In genomic region chr8:121258126-121258792, GRCm38 (mm10) we compare ENCODE assay signal across 11 mouse cellular contexts.
DNase-seq lines count a peak whose midpoint lies in the region; ATAC-seq and TF ChIP-seq lines count a peak whose summit lies in the region.
"Had no signal": no experiment of that assay in that cellular context is flagged by ENCODE, and none has a peak within 500 bp of the region (broad histone marks: within the 10 kb centered on the region; RNA-seq: fewer than 3 reads in every experiment).

No protein-coding gene starts in this region.

- no peak for DNase-seq in heart, adult 9 months (ENCODE audit: low spot score in 2 of 2)
- no peak for DNase-seq in lung, adult 18-20 months
- DNase-seq in embryonic facial prominence, embryonic 10.5 days (ENCODE audit: low spot score) = no peak
- DNase-seq in spleen, adult 18-20 months = no peak
- DNase-seq in midbrain, embryonic 14.5 days = no peak
- DNase-seq: thymus, adult 18-20 months had no signal

- WGBS in heart, embryonic 13.5 days = 11% methylated on average over 21 of the region's 21 CpGs
- 14% methylated on average over 21 of the region's 21 CpGs for WGBS in lung, embryonic 16.5 days
- WGBS in embryonic facial prominence, embryonic 10.5 days = 51% methylated on average over 21 of the region's 21 CpGs
- WGBS in midbrain, embryonic 14.5 days = 75% methylated on average over 21 of the region's 21 CpGs

- TF ChIP-seq POLR2A in myocyte (IDR thresholded peaks at IDR 0.05; ENCODE audit: insufficient read length, low read depth) = no peak

- H3K4me2 ChIP-seq in heart, embryonic 13.5 days = peak overlapping the region; percentile 29
- 0 out of 2 replicates have a peak overlapping the region, but pooled peaks have one; percentile 13 for H3K4me2 ChIP-seq in lung, embryonic 16.5 days (ENCODE audit: low read depth, low read length)
- H3K4me2 ChIP-seq in myocyte (ENCODE audit: low read depth) = peak overlapping the region; percentile 34
- H3K4me2 ChIP-seq in midbrain, embryonic 14.5 days (ENCODE audit: low read length) = no peak overlapping the region
- H3K4me2 ChIP-seq: hindbrain, embryonic 13.5 days; liver, embryonic 15.5 days had no signal

- H3K36me3 ChIP-seq in heart, embryonic 13.5 days = no peaks in the 10 kb centered on the region
- no peaks in the 10 kb centered on the region for H3K36me3 ChIP-seq in lung, embryonic 16.5 days (ENCODE audit: control insufficient read depth, insufficient read depth, low read length)
- H3K36me3 ChIP-seq in embryonic facial prominence, embryonic 10.5 days (replicated peaks) = no peaks in the 10 kb centered on the region
- no peaks in the 10 kb centered on the region for H3K36me3 ChIP-seq in myocyte (ENCODE audit: control insufficient read depth, insufficient read depth)
- no peaks in the 10 kb centered on the region for H3K36me3 ChIP-seq in midbrain, embryonic 14.5 days (ENCODE audit: control insufficient read depth, insufficient read depth, low read length)
- H3K36me3 ChIP-seq: hindbrain, embryonic 13.5 days; liver, embryonic 15.5 days had no signal

- H3ac ChIP-seq in myocyte (ENCODE audit: control insufficient read depth, insufficient read length) = no peak overlapping the region

- H3K9me3 ChIP-seq in heart, embryonic 13.5 days = no peaks in the 10 kb centered on the region
- no peaks in the 10 kb centered on the region for H3K9me3 ChIP-seq in lung, embryonic 16.5 days (ENCODE audit: control insufficient read depth, low read length)
- H3K9me3 ChIP-seq in embryonic facial prominence, embryonic 10.5 days = no peaks in the 10 kb centered on the region
- no peaks in the 10 kb centered on the region for H3K9me3 ChIP-seq in midbrain, embryonic 14.5 days (ENCODE audit: control insufficient read depth, low read length)
- H3K9me3 ChIP-seq: hindbrain, embryonic 13.5 days; liver, embryonic 15.5 days had no signal

- peak overlapping the region; percentile 52; the same call in 1 of the 2 replicates for H3K9ac ChIP-seq in heart, embryonic 13.5 days
- H3K9ac ChIP-seq in lung, embryonic 16.5 days (ENCODE audit: low read length) = 0 out of 2 replicates have a peak overlapping the region, but pooled peaks have one; percentile 4
- no peak overlapping the region for H3K9ac ChIP-seq in midbrain, embryonic 14.5 days (replicated peaks; ENCODE audit: low read length)
- H3K9ac ChIP-seq: hindbrain, embryonic 13.5 days; liver, embryonic 15.5 days had no signal

- H3K27me3 ChIP-seq in heart, embryonic 13.5 days (replicated peaks) = peaks cover 54% of the 10 kb centered on the region
- peaks cover 13% of the 10 kb centered on the region for H3K27me3 ChIP-seq in lung, embryonic 16.5 days (ENCODE audit: control insufficient read depth, insufficient read depth, low read depth, low read length)
- peaks cover 59% of the 10 kb centered on the region for H3K27me3 ChIP-seq in embryonic facial prominence, embryonic 10.5 days (replicated peaks; ENCODE audit: low read depth, poor library complexity, severe bottlenecking)
- H3K27me3 ChIP-seq in myocyte (ENCODE audit: control insufficient read depth, insufficient read depth, insufficient read length) = peaks cover 5% of the 10 kb centered on the region
- H3K27me3 ChIP-seq in midbrain, embryonic 14.5 days (ENCODE audit: control insufficient read depth, insufficient read depth, low read length) = no peaks in the 10 kb centered on the region

- H3K4me1 ChIP-seq in heart, embryonic 13.5 days = peaks cover 44% of the 10 kb centered on the region
- peaks cover 17% of the 10 kb centered on the region for H3K4me1 ChIP-seq in lung, embryonic 16.5 days (replicated peaks; ENCODE audit: control insufficient read depth, insufficient read depth, low read length)
- peaks cover 62% of the 10 kb centered on the region for H3K4me1 ChIP-seq in embryonic facial prominence, embryonic 10.5 days
- no peaks in the 10 kb centered on the region for H3K4me1 ChIP-seq in midbrain, embryonic 14.5 days (ENCODE audit: control insufficient read depth, insufficient read depth, low read length)

- ATAC-seq in heart, embryonic 13.5 days (ENCODE audit: extremely low read depth, insufficient number of reproducible peaks, low FRiP score, low TSS enrichment) = no peak
- peak; percentile 46; the same call in 1 of the 2 replicates for ATAC-seq in lung, embryonic 16.5 days (ENCODE audit: low read depth)
- no peak for ATAC-seq in midbrain, embryonic 14.5 days (ENCODE audit: low FRiP score, low TSS enrichment)

- 0 out of 2 replicates have a peak overlapping the region, but pooled peaks have one; percentile 16 for H3K27ac ChIP-seq in heart, embryonic 13.5 days (replicated peaks)
- H3K27ac ChIP-seq in lung, embryonic 16.5 days (ENCODE audit: low read length) = no peak overlapping the region
- H3K27ac ChIP-seq in embryonic facial prominence, embryonic 10.5 days (replicated peaks) = peak overlapping the region; percentile 55
- no peak overlapping the region for H3K27ac ChIP-seq in midbrain, embryonic 14.5 days (replicated peaks; ENCODE audit: low read depth, low read length)
- H3K27ac ChIP-seq: hindbrain, embryonic 13.5 days; liver, embryonic 15.5 days had no signal

- H3K4me3 ChIP-seq in heart, embryonic 13.5 days = no peak overlapping the region
- no peak overlapping the region for H3K4me3 ChIP-seq in lung, embryonic 16.5 days (ENCODE audit: low read length)
- no peak overlapping the region for H3K4me3 ChIP-seq in embryonic facial prominence, embryonic 10.5 days
- H3K4me3 ChIP-seq in myocyte = no peak overlapping the region
- H3K4me3 ChIP-seq in midbrain, embryonic 14.5 days (replicated peaks; ENCODE audit: low read depth, low read length) = no peak overlapping the region
- H3K4me3 ChIP-seq: hindbrain, embryonic 13.5 days; liver, embryonic 15.5 days had no signal

- no peaks in the 10 kb centered on the region for H3K79me2 ChIP-seq in myocyte (ENCODE audit: control insufficient read depth, insufficient read depth)

TF ChIP-seq in myocyte, 11 proteins besides CTCF, POLR2A, EP300 and RAD21:
- TF ChIP-seq MAX (IDR thresholded peaks at IDR 0.05; ENCODE audit: low read depth) (no peak), MYOD1 (IDR thresholded peaks at IDR 0.05; ENCODE audit: control insufficient read depth in 1 of 3, insufficient read length in 2 of 3, low read depth in 2 of 3) (peak in 2 of 3 experiments; percentile 24 to 62), MYOG (IDR thresholded peaks at IDR 0.05; ENCODE audit: control insufficient read depth in 1 of 3, insufficient read depth in 1 of 3, insufficient read length in 2 of 3, low read depth in 2 of 3) (peak in 1 of 3 experiments; percentile 68)

Comparison
In these comparisons a context has a peak if more than half of its experiments do, and no peak if none do; other contexts are left out.
1. H3K27ac ChIP-seq: peak in heart, embryonic 13.5 days (single experiment) and embryonic facial prominence, embryonic 10.5 days (single experiment); none in lung, embryonic 16.5 days (single experiment) and midbrain, embryonic 14.5 days (single experiment).